Mouse (Mus musculus): Measurements from ENCODE around the gene Gm13539.
"Not testable (repeated sequence)": the region's sequence is repeated elsewhere in the genome, so short reads cannot be mapped to it uniquely, and the experiment has no call there.

The Gm13539 gene

GRCm38 (mm10) chr2:25781957-25782356 is at the start of gene Gm13539:
Gene Gm13539 (plus strand): TSS chr2:25782257.
- DNase-seq (ENCODE audit: low spot score): no peak

DNA sequence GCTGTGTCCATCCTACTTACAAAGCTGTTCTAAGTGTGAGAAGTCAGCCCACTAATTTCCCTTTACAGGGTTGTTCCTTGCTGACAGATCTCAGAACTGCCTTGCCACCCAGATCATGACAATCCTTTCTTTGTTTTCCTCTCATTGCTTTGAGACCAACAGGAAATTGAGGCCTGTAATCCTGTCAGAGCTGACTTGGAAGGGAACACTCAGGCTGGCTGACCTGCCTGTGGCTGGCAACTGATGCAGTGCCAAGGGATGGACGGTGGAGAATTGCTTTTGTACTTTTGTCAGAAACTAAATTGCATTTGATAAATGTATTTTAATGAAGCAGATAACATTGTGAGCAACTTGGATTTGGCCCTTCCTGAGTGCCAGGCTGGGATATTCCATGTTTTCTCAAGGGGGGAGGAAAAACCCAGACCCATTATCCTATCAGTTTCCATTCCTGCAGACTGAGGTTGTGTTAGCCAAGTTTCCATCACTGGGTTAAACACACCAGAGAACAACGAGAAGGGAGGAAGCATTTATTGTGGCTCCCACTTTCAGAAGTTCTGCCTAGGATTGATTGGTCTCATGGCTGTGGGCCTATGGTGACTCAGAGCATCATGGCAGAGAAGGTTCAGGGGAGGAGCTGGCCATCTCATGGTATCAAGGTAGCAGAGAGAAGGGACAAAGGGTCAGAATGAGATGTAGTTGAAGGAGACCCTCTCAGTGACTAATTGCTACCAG is 48.7 kb upstream of the Gm13539 start:
- no peak for DNase-seq (ENCODE audit: low spot score)

DNA sequence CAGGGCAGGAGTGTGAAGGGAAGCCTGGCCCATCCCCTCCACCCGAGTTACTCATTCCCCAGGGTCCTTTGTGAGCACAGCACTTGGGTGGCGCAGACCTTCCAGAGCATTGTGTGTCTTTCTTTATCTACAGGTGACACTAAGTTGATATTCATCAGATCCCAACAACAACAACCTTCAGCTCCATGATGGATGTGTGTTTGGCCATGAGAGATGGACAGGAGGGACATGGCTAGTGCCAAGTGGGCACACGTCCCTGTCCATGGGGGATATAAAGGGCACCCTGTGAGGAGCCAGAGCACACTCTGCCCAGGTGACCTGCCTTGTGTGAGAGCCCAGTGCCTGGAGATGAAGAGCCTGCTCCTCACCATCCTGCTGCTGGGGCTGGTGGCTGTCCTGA is 45.3 kb upstream of the Gm13539 start, which contains the start of gene Obp2b:
TSS of gene Obp2b (plus strand) at position 301 of the 400 bp plus-strand sequence.
- DNase-seq (ENCODE audit: low spot score): not testable (repeated sequence)

DNA sequence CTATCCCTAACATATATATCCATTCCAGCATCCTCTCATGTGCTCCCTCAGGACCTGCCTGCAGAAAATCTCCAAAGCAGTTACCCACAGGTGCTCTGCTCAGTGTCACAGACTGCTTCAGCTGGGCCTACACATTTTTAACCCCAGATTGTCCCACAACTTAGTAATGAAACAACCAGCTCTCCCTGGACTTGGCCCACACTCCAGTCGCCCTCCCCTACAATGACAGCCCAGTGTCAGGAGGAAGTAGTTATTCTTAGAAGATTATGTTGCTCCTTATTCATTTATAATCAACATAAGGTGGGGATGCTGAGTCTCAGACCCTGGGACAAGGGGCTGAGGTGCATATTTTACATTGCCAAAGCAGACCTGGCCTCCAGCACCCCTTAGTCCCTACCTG is 40.4 kb upstream of the Gm13539 start:
- DNase-seq (ENCODE audit: low spot score): no peak

DNA sequence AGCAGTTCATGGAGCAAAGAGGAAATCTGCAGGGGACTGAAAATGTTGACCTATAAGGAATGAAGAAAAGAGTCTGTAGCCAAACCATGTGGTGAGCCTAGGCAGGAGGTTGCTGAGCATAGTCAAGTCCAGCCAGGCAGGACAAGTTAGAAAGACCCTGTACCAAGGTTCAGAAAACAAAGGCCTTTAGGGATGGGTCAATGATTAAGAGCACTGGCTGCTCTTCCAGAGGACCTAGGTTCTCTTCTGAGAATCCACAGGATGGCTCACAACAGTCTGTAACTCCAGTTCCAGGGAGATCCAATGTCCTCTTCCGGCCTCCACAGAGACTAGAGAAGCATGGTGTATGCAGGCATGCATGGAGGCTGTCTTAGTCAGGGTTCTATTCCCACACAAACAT is 27.9 kb upstream of the Gm13539 start:
- no peak for DNase-seq (ENCODE audit: low spot score)

DNA sequence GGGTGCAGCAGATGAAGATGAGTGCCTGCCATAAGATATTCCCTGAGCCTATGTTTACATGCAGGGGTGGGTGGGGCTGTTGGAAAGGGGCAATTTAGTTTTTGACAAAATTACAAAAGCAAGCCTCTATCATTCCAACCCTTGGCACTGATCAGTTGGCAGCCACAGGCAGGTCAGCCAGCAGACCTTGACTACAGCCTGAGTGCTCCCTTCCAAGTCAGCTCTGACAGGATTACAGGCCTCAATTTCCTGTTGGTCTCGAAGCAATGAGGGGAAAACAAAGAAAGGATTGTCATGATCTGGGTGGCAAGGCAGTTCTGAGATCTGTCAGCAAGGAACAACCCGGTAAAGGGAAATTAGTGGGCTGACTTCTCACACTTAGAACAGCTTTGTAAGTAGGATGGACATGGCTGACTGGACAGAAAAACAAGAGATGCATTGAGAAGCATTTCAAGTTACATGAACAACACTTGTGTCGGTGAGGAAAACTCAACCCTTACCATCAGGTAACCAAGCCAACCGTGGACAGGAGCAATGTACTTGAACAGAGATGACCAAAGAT is 23.9 kb upstream of the Gm13539 start:
- no peak for DNase-seq (ENCODE audit: low spot score)

- no peak for DNase-seq (ENCODE audit: low spot score)
Measured at GRCm38 (mm10) chr2:25765269-25765668, 16.8 kb upstream of the Gm13539 start, which contains the start of gene Lcn3. Gene Lcn3 (plus strand): TSS chr2:25765569.

GRCm38 (mm10) chr2:25767764-25768163 is 14.3 kb upstream of the Gm13539 start:
- no peak for DNase-seq (ENCODE audit: low spot score)

DNA sequence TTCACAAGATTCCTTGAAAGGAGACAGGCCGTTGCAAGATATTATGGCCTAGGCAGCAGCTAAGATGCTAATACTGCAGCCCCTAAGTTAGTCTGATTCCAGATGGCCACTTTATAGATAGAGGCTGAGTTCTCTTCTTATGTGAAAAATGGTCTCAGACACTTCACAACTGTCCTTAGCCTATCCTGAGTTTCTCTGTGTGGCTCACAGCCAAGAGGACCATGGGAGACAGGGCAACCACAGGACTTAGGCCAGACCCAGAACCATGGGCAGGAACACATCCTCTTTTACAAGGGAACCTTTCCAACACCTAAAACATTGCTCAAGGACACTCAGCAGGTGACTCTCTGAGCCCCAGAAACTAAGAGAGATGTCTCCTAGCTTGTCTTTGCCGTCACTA is 8.6 kb upstream of the Gm13539 start:
- no peak for DNase-seq (ENCODE audit: low spot score)

DNA sequence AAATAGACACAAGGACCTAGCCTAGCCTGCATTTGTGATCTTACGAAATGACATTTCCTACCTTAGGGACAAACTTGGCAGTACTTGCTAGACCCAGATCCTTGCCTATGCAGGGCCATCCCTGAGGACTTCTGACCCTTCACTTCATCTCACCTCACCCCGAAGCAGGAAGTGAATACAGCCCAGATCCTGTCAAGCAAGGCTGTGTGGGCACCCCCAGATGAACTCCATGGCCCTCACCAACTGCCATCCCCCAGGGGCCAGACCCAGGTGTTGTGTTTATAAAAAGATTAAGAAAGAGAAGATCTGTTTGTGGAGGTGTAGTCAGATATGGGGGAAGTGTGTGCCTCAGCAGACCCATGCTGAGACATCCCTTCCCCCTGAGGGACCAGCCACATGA is 7.4 kb upstream of the Gm13539 start:
- no peak for DNase-seq (ENCODE audit: low spot score)

DNA sequence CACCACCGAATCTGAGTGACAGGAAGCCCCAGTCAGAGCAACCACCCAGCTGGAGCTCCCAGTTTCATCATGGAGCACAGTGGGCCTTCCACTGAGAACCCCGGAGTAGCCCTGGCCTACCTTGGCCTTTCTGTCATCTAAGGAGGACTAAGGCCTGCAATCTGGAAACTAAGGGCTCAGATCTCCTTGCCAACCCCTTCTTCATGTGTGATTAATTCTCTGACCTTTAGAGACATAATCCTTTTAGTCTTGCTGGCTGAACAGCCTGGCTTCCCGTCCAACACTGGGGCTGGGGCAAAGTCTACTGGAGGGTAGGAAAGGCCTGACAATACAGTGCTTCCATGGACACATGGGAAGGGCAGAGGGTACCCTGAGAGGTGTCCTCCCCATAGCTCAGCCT is 6.1 kb upstream of the Gm13539 start:
- DNase-seq (ENCODE audit: low spot score): no peak

GRCm38 (mm10) chr2:25776717-25777116 is 5.3 kb upstream of the Gm13539 start, which contains the start of gene Lcn11:
Gene Lcn11 (plus strand): TSS chr2:25777017.
- no peak for DNase-seq (ENCODE audit: low spot score)

- no peak for DNase-seq (ENCODE audit: low spot score)
Measured at GRCm38 (mm10) chr2:25779076-25779475, 3.0 kb upstream of the Gm13539 start.

DNA sequence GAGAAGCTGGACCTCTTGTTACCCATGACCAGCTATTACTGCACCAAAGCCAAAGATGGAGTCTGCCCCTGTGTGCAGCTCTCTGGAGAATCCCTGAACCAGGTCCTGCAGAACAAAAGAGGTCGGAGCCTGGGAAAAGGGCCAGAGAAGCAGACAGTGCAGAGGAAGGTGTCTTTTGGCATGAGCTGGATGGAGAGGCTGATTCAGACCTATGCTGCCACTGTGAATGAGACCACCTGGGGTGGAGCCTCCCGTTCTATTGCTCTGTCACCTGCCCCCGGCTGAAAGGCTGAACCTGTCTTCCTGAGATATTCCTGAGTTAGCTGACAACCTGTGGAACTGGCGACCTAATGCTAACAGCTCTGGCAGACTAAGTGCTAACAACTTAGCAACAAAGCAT is 1.1 kb upstream of the Gm13539 start:
- DNase-seq (ENCODE audit: low spot score): no peak

DNA sequence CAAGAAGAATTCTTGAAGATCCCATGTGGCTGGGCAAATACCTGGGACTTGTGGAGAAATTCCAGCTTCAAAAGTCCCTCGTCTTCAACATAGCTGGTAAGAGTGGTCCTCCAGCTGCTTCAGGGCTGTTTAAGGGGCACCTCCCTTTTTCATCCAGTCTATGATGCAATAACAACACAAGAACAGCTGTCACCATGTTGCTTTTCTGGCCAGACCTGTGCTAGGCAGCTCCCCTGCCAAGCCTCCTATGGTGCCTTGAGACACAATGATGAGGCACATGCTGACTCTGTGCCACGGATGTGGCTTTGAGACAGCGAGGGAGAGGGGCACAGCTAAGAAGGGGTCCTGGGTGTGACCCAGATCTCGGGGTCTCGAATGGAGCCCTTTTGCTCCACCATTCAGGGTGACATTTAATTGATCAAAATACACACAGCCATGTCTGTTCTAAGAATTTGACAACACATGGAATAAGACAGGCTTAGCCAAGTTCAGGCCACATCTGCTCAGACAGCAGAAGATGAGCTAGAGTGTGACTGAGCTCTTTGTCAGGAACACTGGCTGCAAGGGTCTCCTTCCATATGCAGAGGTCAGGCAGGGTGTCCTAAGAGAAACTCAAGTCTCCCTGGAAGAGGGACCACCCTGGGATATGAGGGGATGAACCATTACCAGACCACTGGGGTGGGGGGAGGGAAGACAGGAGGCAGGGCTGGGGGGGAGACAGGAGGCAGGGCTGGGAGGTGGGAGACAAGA is 3.7 kb downstream of the Gm13539 start:
- no peak for DNase-seq (ENCODE audit: low spot score)

- DNase-seq (ENCODE audit: low spot score): no peak
Measured at GRCm38 (mm10) chr2:25789092-25789491, 7.0 kb downstream of the Gm13539 start.

- DNase-seq (ENCODE audit: low spot score): no peak
Measured at GRCm38 (mm10) chr2:25797635-25798034, 15.6 kb downstream of the Gm13539 start.

DNA sequence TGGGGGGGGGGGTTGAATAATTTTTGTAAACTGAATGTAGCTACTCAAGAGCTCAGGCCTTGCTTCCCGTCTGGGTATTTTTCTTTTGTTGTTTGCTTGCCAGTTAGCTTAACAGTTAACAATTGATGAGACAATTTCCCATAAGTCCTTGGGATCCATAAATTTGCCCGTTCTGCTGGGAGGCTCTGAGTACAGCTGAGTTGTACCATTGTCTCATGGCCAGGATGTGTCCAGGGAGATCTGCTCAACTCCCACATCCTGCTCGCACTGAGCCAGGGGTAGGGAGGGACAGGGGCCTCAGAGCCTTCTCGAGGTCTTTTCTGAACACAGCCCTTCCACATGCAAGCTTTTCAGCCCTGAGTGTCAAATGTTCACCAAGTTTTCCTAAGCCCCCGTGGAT is 16.0 kb downstream of the Gm13539 start:
- no peak for DNase-seq (ENCODE audit: low spot score)

DNA sequence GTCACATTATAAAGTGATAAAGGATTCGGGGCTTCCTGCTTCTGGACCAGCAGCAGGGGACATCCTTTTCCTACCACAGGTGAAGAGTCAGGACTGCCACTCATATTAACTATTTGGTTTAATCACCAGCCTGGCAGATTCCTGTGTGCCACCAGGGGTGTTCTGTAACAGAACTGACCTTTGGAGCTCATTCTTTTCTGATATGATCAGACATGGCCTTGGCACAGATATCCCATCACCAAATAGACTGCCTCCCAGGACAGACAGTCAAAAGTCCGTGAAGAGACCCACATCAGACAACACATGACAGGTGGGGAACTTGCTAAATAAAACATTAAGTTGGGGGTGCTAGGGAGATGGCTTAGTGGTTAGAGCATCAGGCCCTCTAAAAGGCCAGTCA is 29.7 kb downstream of the Gm13539 start:
- no peak for DNase-seq (ENCODE audit: low spot score)

DNA sequence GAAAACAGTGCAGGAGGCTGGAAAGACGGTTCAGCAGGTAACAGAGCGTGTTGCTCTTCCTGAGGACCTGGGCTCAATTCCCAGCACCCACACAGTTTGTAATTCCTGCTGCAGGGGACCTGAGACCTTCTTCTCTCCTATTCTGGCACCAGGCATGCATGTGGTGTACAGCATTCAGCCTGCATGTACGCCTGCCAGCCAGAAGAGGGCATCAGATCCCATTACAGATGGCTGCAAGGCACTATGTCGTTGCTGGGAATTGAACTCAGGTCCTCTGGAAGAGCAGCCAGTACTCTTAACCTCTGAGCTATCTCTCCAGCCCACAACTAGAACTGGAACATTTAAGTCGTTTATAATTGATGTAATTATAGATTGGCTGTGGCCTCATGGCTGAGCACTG is 31.3 kb downstream of the Gm13539 start:
- DNase-seq (ENCODE audit: low spot score): no peak

- not testable (repeated sequence) for DNase-seq (ENCODE audit: low spot score)
Measured at GRCm38 (mm10) chr2:25815748-25816147, 33.7 kb downstream of the Gm13539 start, which contains the start of gene Glt6d1. Gene Glt6d1 (minus strand): TSS chr2:25815848.

- DNase-seq (ENCODE audit: low spot score): no peak
Measured at GRCm38 (mm10) chr2:25822806-25823205, 40.7 kb downstream of the Gm13539 start, which contains the start of gene Lcn9. Gene Lcn9 (plus strand): TSS chr2:25823153.

DNA sequence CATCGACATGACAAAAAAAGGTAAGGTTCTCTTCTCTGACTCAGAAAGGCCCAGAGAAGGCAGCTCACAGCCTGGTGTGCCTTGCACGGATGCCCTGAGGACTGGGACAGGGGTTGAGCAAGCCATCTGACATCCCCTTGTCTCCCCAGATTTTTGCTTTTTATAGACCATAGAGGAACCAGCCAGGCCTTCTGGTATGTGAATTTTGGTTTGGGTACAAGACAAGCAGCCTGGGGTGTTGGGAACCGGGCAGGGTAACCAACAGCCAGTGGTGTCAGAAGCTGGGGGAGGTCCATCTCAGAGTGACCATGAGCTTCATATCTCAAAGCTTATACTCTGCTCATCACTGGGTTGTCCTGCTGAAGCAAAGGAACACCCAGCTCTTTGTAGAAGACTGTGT is 42.7 kb downstream of the Gm13539 start:
- DNase-seq (ENCODE audit: low spot score): no peak
